ENCODE assay signal across 9 mouse cellular contexts in the genomic region with DNA sequence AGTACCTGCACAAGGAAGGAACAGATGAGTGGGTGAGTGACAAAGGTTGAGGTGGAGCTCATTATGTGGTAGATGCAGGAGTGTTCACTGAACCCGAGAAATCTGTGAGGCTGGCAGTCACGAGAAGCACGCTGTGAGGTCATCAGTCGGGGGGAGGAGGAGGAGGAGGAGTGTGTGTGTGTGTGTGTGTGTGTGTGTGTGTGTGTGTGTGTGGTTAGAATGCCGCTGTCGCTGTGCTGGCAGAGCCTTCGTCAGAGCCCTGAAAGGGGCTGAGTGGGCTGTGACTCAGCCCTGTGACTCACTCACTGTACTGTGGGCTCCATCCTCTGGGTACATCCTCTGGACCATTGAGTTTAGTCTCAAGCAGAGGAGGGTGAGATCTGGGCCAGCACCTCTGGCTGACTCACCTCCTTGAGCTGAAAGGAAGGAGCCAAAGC. TPM values are rescaled to one million over a fixed set of nuclear protein-coding genes. Genes with fewer than 3 reads are reported as not detected.
DNase-seq lines count a peak whose midpoint lies in the region; ATAC-seq lines count a peak whose summit lies in the region.
"Had no signal": no experiment of that assay in that cellular context is flagged by ENCODE, and none has a peak within 500 bp of the region (broad histone marks: within the 10 kb centered on the region; RNA-seq: fewer than 3 reads in every experiment).

No protein-coding gene starts in this region.

- H3K4me1 ChIP-seq in midbrain, embryonic 14.5 days (ENCODE audit: control insufficient read depth, insufficient read depth, low read length): no peaks in the 10 kb centered on the region

- WGBS in midbrain, embryonic 14.5 days: 84% methylated on average over 7 of the region's 7 CpGs

- no peaks in the 10 kb centered on the region for H3K36me3 ChIP-seq in midbrain, embryonic 14.5 days (ENCODE audit: control insufficient read depth, insufficient read depth, low read length)
- H3K36me3 ChIP-seq: embryonic facial prominence, embryonic 12.5 days had no signal

- ATAC-seq in midbrain, embryonic 14.5 days (ENCODE audit: low FRiP score, low TSS enrichment): no peak

- H3K9me3 ChIP-seq in midbrain, embryonic 14.5 days (ENCODE audit: control insufficient read depth, low read length): no peaks in the 10 kb centered on the region
- H3K9me3 ChIP-seq: embryonic facial prominence, embryonic 12.5 days had no signal

- no peak overlapping the region for H3K9ac ChIP-seq in midbrain, embryonic 14.5 days (replicated peaks; ENCODE audit: low read length)
- H3K9ac ChIP-seq: embryonic facial prominence, embryonic 12.5 days had no signal

- H3K27ac ChIP-seq in midbrain, embryonic 14.5 days (replicated peaks; ENCODE audit: low read depth, low read length): no peak overlapping the region
- H3K27ac ChIP-seq: embryonic facial prominence, embryonic 12.5 days had no signal

- no peak overlapping the region for H3K4me2 ChIP-seq in midbrain, embryonic 14.5 days (ENCODE audit: low read length)
- H3K4me2 ChIP-seq: embryonic facial prominence, embryonic 12.5 days had no signal

- no peaks in the 10 kb centered on the region for H3K27me3 ChIP-seq in midbrain, embryonic 14.5 days (ENCODE audit: control insufficient read depth, insufficient read depth, low read length)
- H3K27me3 ChIP-seq: embryonic facial prominence, embryonic 12.5 days had no signal

- no peak overlapping the region for H3K4me3 ChIP-seq in midbrain, embryonic 14.5 days (replicated peaks; ENCODE audit: low read depth, low read length)
- H3K4me3 ChIP-seq: embryonic facial prominence, embryonic 12.5 days had no signal

- peak; percentile 18 for DNase-seq in gastrocnemius, postnatal 25 days
- DNase-seq in gastrocnemius, adult 18-20 months (ENCODE audit: low spot score): no peak
- peak; percentile 59 for DNase-seq in urinary bladder, postnatal 14 days (ENCODE audit: low spot score)
- no peak for DNase-seq in urinary bladder, adult 2 months (ENCODE audit: low spot score)
- peak; percentile 45 to 66 for DNase-seq in kidney, postnatal 25 days
- no peak for DNase-seq in spleen, adult 12 weeks (ENCODE audit: low spot score)
- no peak for DNase-seq in midbrain, embryonic 14.5 days
- no peak for DNase-seq in thymus, postnatal 0 days (ENCODE audit: low spot score)

RNA-seq across cellular contexts. Expression of a gene that starts 20.2 kb away (rescaled TPM):
- 100 to 1,000 TPM; 244 to 251 TPM for total RNA-seq in gastrocnemius, postnatal 25 days (2021)
- 100 to 1,000 TPM; 269 to 270 TPM for total RNA-seq in gastrocnemius, adult 18-20 months (2021)
- polyA plus RNA-seq in urinary bladder, adult 2 months (2012; rRNA removed): 174 and 196 TPM in 2 replicates
- 179 and 211 TPM in 2 replicates for polyA plus RNA-seq in midbrain, embryonic 14.5 days (2014; fragmentation: Nextera tagmentation; extraction: Ambion mirVana)
- 425 and 428 TPM in 2 replicates for polyA plus RNA-seq in thymus, postnatal 0 days (2015; fragmentation: Nextera tagmentation; extraction: Ambion mirVana)

RNA-seq across cellular contexts. Expression of a gene that starts 49.0 kb away (rescaled TPM):
- 1 to 10 TPM; 8.0 to 9.4 TPM for total RNA-seq in gastrocnemius, postnatal 25 days (2021)
- 10 to 100 TPM; 12.1 to 12.5 TPM for total RNA-seq in gastrocnemius, adult 18-20 months (2021)
- 12.9 and 16.7 TPM in 2 replicates for polyA plus RNA-seq in urinary bladder, adult 2 months (2012; rRNA removed)
- polyA plus RNA-seq in midbrain, embryonic 14.5 days (2014; fragmentation: Nextera tagmentation; extraction: Ambion mirVana): 18.0 and 18.3 TPM in 2 replicates
- 13.9 and 17.0 TPM in 2 replicates for polyA plus RNA-seq in thymus, postnatal 0 days (2015; fragmentation: Nextera tagmentation; extraction: Ambion mirVana)

RNA-seq across cellular contexts. Expression of a gene that starts 49.8 kb away (rescaled TPM):
- 10 to 100 TPM; 17.4 to 18.6 TPM for total RNA-seq in gastrocnemius, postnatal 25 days (2021)
- total RNA-seq in gastrocnemius, adult 18-20 months (2021): 10 to 100 TPM; 21.4 to 24.2 TPM
- polyA plus RNA-seq in urinary bladder, adult 2 months (2012; rRNA removed): 17.1 and 18.8 TPM in 2 replicates
- polyA plus RNA-seq in midbrain, embryonic 14.5 days (2014; fragmentation: Nextera tagmentation; extraction: Ambion mirVana): 28.6 and 28.9 TPM in 2 replicates
- 20.7 and 31.6 TPM in 2 replicates for polyA plus RNA-seq in thymus, postnatal 0 days (2015; fragmentation: Nextera tagmentation; extraction: Ambion mirVana)

Comparison
In these comparisons a context has a peak if more than half of its experiments do, and no peak if none do; other contexts are left out.
1. DNase-seq: peak in gastrocnemius, postnatal 25 days (single experiment), urinary bladder, postnatal 14 days (single experiment) and kidney, postnatal 25 days (2 of 2); none in gastrocnemius, adult 18-20 months (single experiment), urinary bladder, adult 2 months (single experiment), spleen, adult 12 weeks (single experiment), midbrain, embryonic 14.5 days (single experiment) and thymus, postnatal 0 days (single experiment).